Mouse (Mus musculus): Measurements from ENCODE around the gene Slc2a3.

DNA sequence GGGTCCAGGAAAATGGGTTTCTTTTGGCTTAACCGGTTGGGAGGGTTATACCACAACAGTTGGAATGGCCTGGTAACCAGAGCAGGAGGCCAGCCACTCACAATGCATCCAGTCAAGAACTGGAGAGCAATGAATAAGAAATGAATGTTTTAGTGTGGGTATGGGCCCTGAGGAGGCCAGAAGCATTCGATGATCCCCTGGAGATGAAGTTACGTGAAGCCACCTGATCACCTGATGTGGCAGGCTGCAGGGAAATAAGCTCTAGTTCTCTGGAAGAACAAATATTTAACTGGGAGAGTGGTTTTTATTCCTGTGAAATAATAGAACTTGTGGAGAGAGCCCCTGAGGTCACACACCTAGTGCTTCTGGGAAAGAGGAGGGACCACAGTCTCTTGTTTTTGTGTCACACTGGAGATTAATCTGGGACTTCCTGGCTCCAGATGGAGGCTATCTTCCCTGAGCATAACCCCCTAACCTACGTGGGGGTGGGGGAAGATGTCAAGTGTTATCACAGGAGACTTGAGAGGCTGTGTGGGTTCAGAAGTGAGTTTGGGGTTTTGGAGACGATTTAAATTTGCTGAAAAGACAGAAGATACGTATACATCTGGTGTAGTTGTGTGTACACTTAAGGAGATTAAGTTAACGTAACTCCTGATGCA is 86.6 kb downstream of the Slc2a3 start:
- TF ChIP-seq CTCF (IDR thresholded peaks at IDR 0.05; ENCODE audit: extremely low read depth, insufficient read depth, low read length) (no peak), POLR2A (IDR thresholded peaks at IDR 0.05; ENCODE audit: extremely low read depth, insufficient read depth, low read length) (no peak)
